Mouse (Mus musculus) liver, adult 2 months (tissue): ENCODE measurements around the gene Jund.

Source experiments
- CTCF ChIP-seq: fragments of 200-500 bp; IDR thresholded peaks from 2 replicates; pipeline ENCODE4 v1.5.1; 2011; ENCODE audit warnings: low read depth, low read length, control low read depth
- POLR2A ChIP-seq: fragments of 200-500 bp; IDR thresholded peaks from 2 replicates; pipeline ENCODE4 v1.6.1; 2011; ENCODE audit warnings: low read length, control low read depth; ENCODE audit not compliant: insufficient read depth; ENCODE audit errors: extremely low read depth

GRCm38 (mm10) chr8:70657739-70658138 lies 41.0 kb upstream of the Jund start:
- TF ChIP-seq POLR2A, result no peak
- no peak for TF ChIP-seq CTCF
